Mouse (Mus musculus) G1E (cell line): Measurements from ENCODE around the gene Klhl36. TPM values are rescaled to one million over a fixed set of nuclear protein-coding genes. Genes with fewer than 3 reads are reported as not detected.

ENCODE experiments used
- ATAC-seq: 2 replicates; pipeline ENCODE4 v1.8.0; 2016; ENCODE audit warnings: mild to moderate bottlenecking; ENCODE audit not compliant: insufficient number of reproducible peaks, poor library complexity, low FRiP score, severe bottlenecking; ENCODE audit errors: extremely low read depth
- DNase-seq: peaks from one replicate; pipeline ENCODE4 v3.0.0; 2012; ENCODE audit warnings: low spot score
- H3K27me3 ChIP-seq: 2 replicates; pipeline ENCODE4 v1.6.1; 2012; ENCODE audit warnings: mild to moderate bottlenecking, low read length, inconsistent platforms; ENCODE audit not compliant: insufficient read depth
- H3K36me3 ChIP-seq: replicated peaks from 2 replicates; pipeline ENCODE3; 2012; ENCODE audit warnings: mild to moderate bottlenecking, inconsistent platforms
- H3K4me1 ChIP-seq: 2 replicates; pipeline ENCODE4 v1.6.1; 2012; ENCODE audit warnings: low read depth, low read length, inconsistent platforms, mixed read lengths; ENCODE audit not compliant: insufficient read depth
- H3K4me3 ChIP-seq: 2 replicates; pipeline ENCODE4 v1.5.1; 2012; ENCODE audit warnings: low read depth, mild to moderate bottlenecking, inconsistent platforms, low read length, moderate library complexity, mixed read lengths
- H3K9me3 ChIP-seq: replicated peaks from 2 replicates; pipeline ENCODE4 v1.6.1; 2012; ENCODE audit warnings: inconsistent platforms
- CTCF ChIP-seq: IDR thresholded peaks from 2 replicates; pipeline ENCODE4 v1.5.1; 2012; ENCODE audit warnings: low read depth, low read length, inconsistent platforms, mixed read lengths
- GATA1 ChIP-seq: IDR thresholded peaks from 2 replicates; pipeline ENCODE4 v1.6.1; 2012; ENCODE audit warnings: borderline replicate concordance, low read length, inconsistent platforms, mixed read lengths
- GATA2 ChIP-seq: IDR thresholded peaks from 2 replicates; pipeline ENCODE4 v1.6.1; 2012; ENCODE audit warnings: low read depth, low read length, inconsistent platforms, borderline replicate concordance
- POLR2AphosphoS5 ChIP-seq: IDR thresholded peaks from 2 replicates; pipeline ENCODE4 v1.6.1; 2012; ENCODE audit warnings: low read depth, low read length, inconsistent platforms; ENCODE audit not compliant: insufficient replicate concordance
- TAL1 ChIP-seq: conservative IDR thresholded peaks from 2 replicates; pipeline ENCODE4 v1.6.1; 2012; ENCODE audit warnings: low read depth, low read length, inconsistent platforms, mixed read lengths
- polyA plus RNA-seq: library from polyadenylated mRNA; stranded (reverse); fragments of >175 nt; gene quantifications from 2 replicates; pipeline ENCODE4 v1.2.3, GENCODE M21; 2012
- total RNA-seq, 2 experiments: library from RNA; stranded (forward) in 1 of 2; stranded (reverse) in 1 of 2; fragments of 200-1000 nt in 1 of 2; fragments of >200 nt in 1 of 2; fragmentation: Nextera tagmentation in 1 of 2; gene quantifications; 2 replicates each; pipeline ENCODE4 v1.2.3; 2014 to 2017

Klhl36 gene
- total and polyA plus RNA-seq, 3 experiments: 3.9 to 8.7 (median 8.0) TPM

- no peaks in the 10 kb centered on the region for H3K9me3 ChIP-seq
- TF ChIP-seq CTCF: no peak
- no peak for TF ChIP-seq GATA2
- no peak for TF ChIP-seq TAL1
- no peak for TF ChIP-seq GATA1
- H3K36me3 ChIP-seq: no peaks in the 10 kb centered on the region
- DNase-seq: no peak
- H3K4me3 ChIP-seq: no peak overlapping the region
- H3K4me1 ChIP-seq: peaks cover 27% of the 10 kb centered on the region
- H3K27me3 ChIP-seq: peaks cover 34% of the 10 kb centered on the region; the same call in 1 of the 2 replicates
- ATAC-seq: no peak
Observed at GRCm38 (mm10) chr8:119829015-119829414, 33.1 kb upstream of the Klhl36 start.

- Histone ChIP-seq H3K27me3 (peaks cover 32% of the 10 kb centered on the region; the same call in 1 of the 2 replicates), H3K4me3 (no peak overlapping the region), H3K36me3 (no peaks in the 10 kb centered on the region), H3K9me3 (no peaks in the 10 kb centered on the region), H3K4me1 (peaks cover 27% of the 10 kb centered on the region)
- no peak for TF ChIP-seq POLR2AphosphoS5
- no peak for TF ChIP-seq TAL1
- no peak for TF ChIP-seq CTCF
- no peak for TF ChIP-seq GATA2
- TF ChIP-seq GATA1: no peak
- ATAC-seq (no peak), DNase-seq (no peak)
Observed at GRCm38 (mm10) chr8:119829420-119829819, 32.6 kb upstream of the Klhl36 start.

GRCm38 (mm10) chr8:119829870-119830580, 32.0 kb upstream of the Klhl36 start:
- H3K9me3 ChIP-seq: no peaks in the 10 kb centered on the region
- H3K4me3 ChIP-seq: no peak overlapping the region
- no peak for DNase-seq
- no peak for ATAC-seq
- H3K27me3 ChIP-seq: peaks cover 30% of the 10 kb centered on the region; the same call in 1 of the 2 replicates
- no peaks in the 10 kb centered on the region for H3K36me3 ChIP-seq
- H3K4me1 ChIP-seq: peaks cover 25% of the 10 kb centered on the region
- TF ChIP-seq GATA1: no peak
- TF ChIP-seq POLR2AphosphoS5: no peak
- TF ChIP-seq TAL1: no peak
- no peak for TF ChIP-seq CTCF
- no peak for TF ChIP-seq GATA2

GRCm38 (mm10) chr8:119830589-119830988, 31.5 kb upstream of the Klhl36 start:
- Histone ChIP-seq H3K9me3 (no peaks in the 10 kb centered on the region), H3K27me3 (peaks cover 28% of the 10 kb centered on the region; the same call in 1 of the 2 replicates), H3K4me1 (peaks cover 22% of the 10 kb centered on the region), H3K4me3 (no peak overlapping the region), H3K36me3 (no peaks in the 10 kb centered on the region)
- no peak for TF ChIP-seq GATA1
- TF ChIP-seq TAL1: no peak
- ATAC-seq (no peak), DNase-seq (no peak)

GRCm38 (mm10) chr8:119831336-119831995, 30.6 kb upstream of the Klhl36 start:
- H3K9me3 ChIP-seq: no peaks in the 10 kb centered on the region
- H3K4me1 ChIP-seq: peaks cover 14% of the 10 kb centered on the region
- H3K36me3 ChIP-seq: no peaks in the 10 kb centered on the region
- peaks cover 31% of the 10 kb centered on the region for H3K27me3 ChIP-seq
- DNase-seq (no peak), ATAC-seq (no peak)
- TF ChIP-seq POLR2AphosphoS5 (no peak), CTCF (no peak), GATA2 (no peak), TAL1 (no peak), GATA1 (no peak)
- H3K4me3 ChIP-seq: no peak overlapping the region

- no peak for DNase-seq
- no peak for ATAC-seq
- TF ChIP-seq TAL1 (no peak), CTCF (no peak), GATA2 (no peak), POLR2AphosphoS5 (no peak), GATA1 (no peak)
- Histone ChIP-seq H3K4me3 (no peak overlapping the region), H3K27me3 (peaks cover 30% of the 10 kb centered on the region), H3K9me3 (no peaks in the 10 kb centered on the region), H3K4me1 (peaks cover 7% of the 10 kb centered on the region; the same call in 1 of the 2 replicates), H3K36me3 (no peaks in the 10 kb centered on the region)
Observed at GRCm38 (mm10) chr8:119832101-119832617, 29.9 kb upstream of the Klhl36 start.
